Mouse (Mus musculus): ENCODE results near the gene Stx17. TPM values are rescaled to one million over a fixed set of nuclear protein-coding genes. Genes with fewer than 3 reads are reported as not detected.

Stx17 gene
- polyA plus RNA-seq, 1 experiment from 2014 or later, result 26.7 TPM

DNA sequence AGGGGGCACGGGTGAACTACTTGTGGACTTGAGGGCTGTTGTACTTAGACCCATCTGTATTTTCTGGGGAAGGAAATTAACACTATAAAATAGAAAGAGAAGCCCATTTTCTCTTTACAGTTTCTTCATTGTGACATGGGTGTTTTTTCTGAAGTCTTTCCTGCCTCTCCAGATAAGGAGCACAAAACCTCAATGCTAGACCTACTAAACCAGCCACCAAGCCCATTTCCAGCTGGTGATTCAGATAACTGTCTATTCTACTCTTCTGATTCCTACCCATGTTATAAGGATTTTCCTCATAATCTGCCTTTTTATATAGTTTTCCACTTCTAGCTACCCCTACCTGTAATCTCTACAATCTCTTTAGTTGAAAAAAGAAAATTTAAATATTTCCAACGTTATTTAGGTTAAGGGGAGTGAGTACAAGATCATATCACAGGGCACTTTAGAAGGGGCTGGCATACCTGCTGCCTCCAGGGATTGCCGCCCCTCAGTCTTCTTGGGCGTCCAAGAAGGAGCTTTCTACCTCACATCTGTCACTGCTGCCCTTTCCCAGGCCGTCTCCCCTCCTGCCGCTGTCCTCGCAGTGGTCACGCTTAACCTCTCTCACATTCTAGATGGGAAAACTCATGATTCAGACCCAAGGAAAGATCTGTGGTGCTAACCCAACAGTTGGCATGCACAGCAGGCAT, 57.5 kb downstream of the Stx17 start:
- Histone ChIP-seq H3K4me2 (replicated peaks; ENCODE audit: low read depth, low read length) (no peak overlapping the region), H3K9me3 (ENCODE audit: control insufficient read depth, low read length) (no peaks in the 10 kb centered on the region), H3K36me3 (ENCODE audit: control insufficient read depth, insufficient read depth, low read length) (peaks cover 8% of the 10 kb centered on the region; the same call in 1 of the 2 replicates), H3K9ac (ENCODE audit: low read depth, low read length) (no peak overlapping the region), H3K27ac (ENCODE audit: low read depth, low read length) (no peak overlapping the region), H3K27me3 (ENCODE audit: control insufficient read depth, insufficient read depth, low read length) (no peaks in the 10 kb centered on the region), H3K4me1 (ENCODE audit: control insufficient read depth, insufficient read depth, low read length) (no peaks in the 10 kb centered on the region), H3K4me3 (ENCODE audit: low read length) (no peak overlapping the region)
- no peak for ATAC-seq (ENCODE audit: low FRiP score, low TSS enrichment)
- WGBS, result 88% methylated on average over 8 of the region's 8 CpGs

GRCm38 (mm10) chr4:48197925-48198324, 73.2 kb downstream of the Stx17 start:
- Histone ChIP-seq H3K9ac (ENCODE audit: low read depth, low read length) (no peak overlapping the region), H3K9me3 (ENCODE audit: control insufficient read depth, low read length) (no peaks in the 10 kb centered on the region), H3K27me3 (ENCODE audit: control insufficient read depth, insufficient read depth, low read length) (no peaks in the 10 kb centered on the region), H3K27ac (ENCODE audit: low read depth, low read length) (no peak overlapping the region), H3K4me3 (ENCODE audit: low read length) (no peak overlapping the region), H3K4me2 (replicated peaks; ENCODE audit: low read depth, low read length) (no peak overlapping the region), H3K36me3 (ENCODE audit: control insufficient read depth, insufficient read depth, low read length) (peaks cover 10% of the 10 kb centered on the region; the same call in 1 of the 2 replicates), H3K4me1 (ENCODE audit: control insufficient read depth, insufficient read depth, low read length) (no peaks in the 10 kb centered on the region)
- no peak for ATAC-seq (ENCODE audit: low FRiP score, low TSS enrichment)
- 90% methylated on average over 3 of the region's 3 CpGs for WGBS

GRCm38 (mm10) chr4:48198447-48198846, 73.7 kb downstream of the Stx17 start:
- 79% methylated on average over 8 of the region's 8 CpGs for WGBS
- Histone ChIP-seq H3K4me2 (replicated peaks; ENCODE audit: low read depth, low read length) (no peak overlapping the region), H3K4me1 (ENCODE audit: control insufficient read depth, insufficient read depth, low read length) (no peaks in the 10 kb centered on the region), H3K36me3 (ENCODE audit: control insufficient read depth, insufficient read depth, low read length) (peaks cover 14% of the 10 kb centered on the region; the same call in 1 of the 2 replicates), H3K9me3 (ENCODE audit: control insufficient read depth, low read length) (no peaks in the 10 kb centered on the region), H3K27me3 (ENCODE audit: control insufficient read depth, insufficient read depth, low read length) (no peaks in the 10 kb centered on the region), H3K4me3 (ENCODE audit: low read length) (no peak overlapping the region), H3K27ac (ENCODE audit: low read depth, low read length) (no peak overlapping the region), H3K9ac (ENCODE audit: low read depth, low read length) (no peak overlapping the region)
- ATAC-seq (ENCODE audit: low FRiP score, low TSS enrichment), result no peak

- peaks cover 19% of the 10 kb centered on the region for H3K36me3 ChIP-seq (ENCODE audit: control insufficient read depth, insufficient read depth, low read length)
- no peak overlapping the region for H3K9ac ChIP-seq (ENCODE audit: low read depth, low read length)
- no peak overlapping the region for H3K4me3 ChIP-seq (ENCODE audit: low read length)
- no peak overlapping the region for H3K27ac ChIP-seq (ENCODE audit: low read depth, low read length)
- 93% methylated on average over 4 of the region's 4 CpGs for WGBS
- no peaks in the 10 kb centered on the region for H3K9me3 ChIP-seq (ENCODE audit: control insufficient read depth, low read length)
- no peak for ATAC-seq (ENCODE audit: low FRiP score, low TSS enrichment)
- H3K4me1 ChIP-seq (ENCODE audit: control insufficient read depth, insufficient read depth, low read length), result no peaks in the 10 kb centered on the region
- no peak overlapping the region for H3K4me2 ChIP-seq (replicated peaks; ENCODE audit: low read depth, low read length)
- H3K27me3 ChIP-seq (ENCODE audit: control insufficient read depth, insufficient read depth, low read length), result no peaks in the 10 kb centered on the region
These were observed 78.8 kb downstream of the Stx17 start for GRCm38 (mm10) chr4:48203564-48203963.

DNA sequence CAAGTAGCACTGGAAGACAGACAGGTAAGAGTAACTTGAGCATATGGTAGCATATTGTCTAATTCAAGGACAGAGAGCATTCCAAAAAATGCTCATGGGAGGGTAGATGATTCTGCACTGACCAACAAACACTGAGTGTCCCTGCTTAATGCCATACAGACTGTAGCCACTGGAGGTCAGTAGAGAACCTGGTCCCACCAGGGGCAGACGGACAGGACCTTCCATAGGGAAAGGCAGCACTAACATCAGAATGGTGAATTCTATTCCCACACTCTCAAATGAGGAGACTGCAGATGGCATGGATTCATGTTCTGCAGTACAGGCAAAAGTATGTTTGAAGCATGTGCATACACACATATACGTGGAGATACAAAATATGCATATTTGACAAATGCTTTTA, 100.5 kb downstream of the Stx17 start:
- Histone ChIP-seq H3K27ac (ENCODE audit: low read depth, low read length) (no peak overlapping the region), H3K27me3 (ENCODE audit: control insufficient read depth, insufficient read depth, low read length) (no peaks in the 10 kb centered on the region), H3K9me3 (ENCODE audit: control insufficient read depth, low read length) (no peaks in the 10 kb centered on the region), H3K36me3 (ENCODE audit: control insufficient read depth, insufficient read depth, low read length) (no peaks in the 10 kb centered on the region), H3K4me2 (replicated peaks; ENCODE audit: low read depth, low read length) (no peak overlapping the region), H3K4me3 (ENCODE audit: low read length) (no peak overlapping the region), H3K4me1 (ENCODE audit: control insufficient read depth, insufficient read depth, low read length) (no peaks in the 10 kb centered on the region), H3K9ac (ENCODE audit: low read depth, low read length) (no peak overlapping the region)
- WGBS, result 27% methylated on average over 2 of the region's 2 CpGs
- ATAC-seq (ENCODE audit: low FRiP score, low TSS enrichment), result peak; percentile 81

DNA sequence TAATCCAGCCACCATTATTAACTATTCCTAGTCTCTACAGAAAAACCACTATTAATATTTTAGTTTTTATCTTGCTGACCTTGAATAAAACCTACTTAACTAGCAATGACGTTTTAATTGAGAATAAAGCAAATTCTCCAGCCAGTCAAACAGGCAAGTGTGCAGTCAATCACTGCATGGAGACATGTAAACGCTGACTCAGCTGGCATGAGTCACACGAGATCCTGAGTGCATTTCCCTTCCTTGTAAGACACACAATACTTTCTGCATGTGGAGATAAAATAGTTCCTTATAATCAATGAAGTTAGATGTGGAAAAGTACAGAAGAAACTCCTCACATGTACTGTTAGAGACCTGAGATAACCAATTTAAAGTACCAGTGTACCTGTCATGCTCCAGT, 100.9 kb downstream of the Stx17 start:
- no peaks in the 10 kb centered on the region for H3K27me3 ChIP-seq (ENCODE audit: control insufficient read depth, insufficient read depth, low read length)
- no peaks in the 10 kb centered on the region for H3K36me3 ChIP-seq (ENCODE audit: control insufficient read depth, insufficient read depth, low read length)
- no peak overlapping the region for H3K27ac ChIP-seq (ENCODE audit: low read depth, low read length)
- 39% methylated on average over 3 of the region's 3 CpGs for WGBS
- no peak overlapping the region for H3K4me3 ChIP-seq (ENCODE audit: low read length)
- no peak overlapping the region for H3K9ac ChIP-seq (ENCODE audit: low read depth, low read length)
- H3K4me2 ChIP-seq (replicated peaks; ENCODE audit: low read depth, low read length), result no peak overlapping the region
- ATAC-seq (ENCODE audit: low FRiP score, low TSS enrichment), result no peak
- H3K4me1 ChIP-seq (ENCODE audit: control insufficient read depth, insufficient read depth, low read length), result no peaks in the 10 kb centered on the region
- no peaks in the 10 kb centered on the region for H3K9me3 ChIP-seq (ENCODE audit: control insufficient read depth, low read length)

DNA sequence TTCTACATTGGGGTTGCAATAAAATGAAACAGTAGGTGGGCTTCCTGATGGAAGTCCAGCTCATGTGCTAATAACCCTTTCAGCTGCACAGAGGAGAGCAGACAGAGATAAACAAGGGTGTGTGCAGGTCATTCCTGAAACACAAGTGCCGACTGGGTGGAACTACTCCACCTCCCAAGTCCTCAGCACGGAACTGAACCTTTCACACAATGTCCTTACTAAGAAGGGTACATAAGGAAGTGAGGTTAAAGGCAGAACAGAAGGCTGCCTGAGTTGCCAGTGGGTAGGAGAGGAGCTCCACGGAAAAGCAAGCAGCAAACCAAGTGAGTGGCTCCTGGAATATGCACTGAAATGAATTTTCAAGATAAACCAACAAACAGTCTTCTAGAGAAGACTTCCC, 102.1 kb downstream of the Stx17 start:
- H3K4me1 ChIP-seq (ENCODE audit: control insufficient read depth, insufficient read depth, low read length), result no peaks in the 10 kb centered on the region
- no peak for ATAC-seq (ENCODE audit: low FRiP score, low TSS enrichment)
- H3K36me3 ChIP-seq (ENCODE audit: control insufficient read depth, insufficient read depth, low read length), result no peaks in the 10 kb centered on the region
- no peak overlapping the region for H3K4me2 ChIP-seq (replicated peaks; ENCODE audit: low read depth, low read length)
- no peaks in the 10 kb centered on the region for H3K27me3 ChIP-seq (ENCODE audit: control insufficient read depth, insufficient read depth, low read length)
- no peak overlapping the region for H3K27ac ChIP-seq (ENCODE audit: low read depth, low read length)
- no peaks in the 10 kb centered on the region for H3K9me3 ChIP-seq (ENCODE audit: control insufficient read depth, low read length)
- no peak overlapping the region for H3K9ac ChIP-seq (ENCODE audit: low read depth, low read length)
- 53% methylated on average over 3 of the region's 3 CpGs for WGBS
- no peak overlapping the region for H3K4me3 ChIP-seq (ENCODE audit: low read length)

MicroRNA genes within 50 kb of the gene (microRNA counts, 519-probe panel; counts per million panel counts)
- microRNA mmu-miR-1958, result not detected

Small RNAs within 50 kb of the gene (microRNA-seq; reads per million reads assigned to microRNA genes)
- gene Mir1958, result not detected

Other genes with a start within 250 kb of the Stx17 start
- gene Nr4a3, start 79.8 kb upstream of the Stx17 start, polyA plus RNA-seq (2014; fragmentation: Nextera tagmentation; extraction: Ambion mirVana), result 0.04 and 0.08 TPM in 2 replicates
- gene Erp44, start 154.6 kb downstream of the Stx17 start, polyA plus RNA-seq (2014; fragmentation: Nextera tagmentation; extraction: Ambion mirVana), result 67.0 and 79.4 TPM in 2 replicates
- 7.8 and 11.6 TPM in 2 replicates for gene Invs, start 154.8 kb downstream of the Stx17 start, polyA plus RNA-seq (2014; fragmentation: Nextera tagmentation; extraction: Ambion mirVana)

Measured in kidney, embryonic 14.5 days (tissue).